Mouse (Mus musculus) heart, embryonic 11.5 days (tissue): ENCODE data around the gene Tmem229b. TPM values are rescaled to one million over a fixed set of nuclear protein-coding genes. Genes with fewer than 3 reads are reported as not detected.
"Not testable (repeated sequence)": the region's sequence is repeated elsewhere in the genome, so short reads cannot be mapped to it uniquely, and the experiment has no call there.

Source experiments
- ATAC-seq: fragments of 200-750 bp; cut with Nextera tagmentation; replicated peaks from 2 replicates; pipeline ENCODE4 v1.8.0; 2017; ENCODE audit warnings: moderate library complexity; ENCODE audit not compliant: insufficient number of reproducible peaks, low FRiP score, low TSS enrichment
- H3K27ac ChIP-seq: fragments of 300-500 bp; sonication (generic); 2 replicates; pipeline ENCODE4 v1.5.1; 2014; ENCODE audit warnings: mild to moderate bottlenecking, low read depth, low read length
- H3K27me3 ChIP-seq: fragments of 300-500 bp; sonication (generic); 2 replicates; pipeline ENCODE4 v1.6.1; 2014; ENCODE audit warnings: mild to moderate bottlenecking, low read length, mixed read lengths; ENCODE audit not compliant: control insufficient read depth, insufficient read depth
- H3K36me3 ChIP-seq: fragments of 300-500 bp; sonication (generic); 2 replicates; pipeline ENCODE4 v1.6.1; 2014; ENCODE audit warnings: mild to moderate bottlenecking, low read length, moderate library complexity, mixed read lengths; ENCODE audit not compliant: control insufficient read depth, insufficient read depth
- H3K4me1 ChIP-seq: fragments of 300-500 bp; sonication (generic); 2 replicates; pipeline ENCODE4 v1.6.1; 2014; ENCODE audit warnings: low read length; ENCODE audit not compliant: control insufficient read depth, insufficient read depth
- H3K4me2 ChIP-seq: fragments of 300-500 bp; sonication (generic); 2 replicates; pipeline ENCODE4 v1.6.1; 2014; ENCODE audit warnings: mild to moderate bottlenecking, moderate library complexity
- H3K4me3 ChIP-seq: fragments of 300-500 bp; sonication (generic); 2 replicates; pipeline ENCODE4 v1.5.1; 2014; ENCODE audit warnings: low read depth, low read length
- H3K9ac ChIP-seq: fragments of 300-500 bp; sonication (generic); 2 replicates; pipeline ENCODE4 v1.6.1; 2014; ENCODE audit warnings: mild to moderate bottlenecking, low read depth, low read length, moderate library complexity
- H3K9me3 ChIP-seq: fragments of 300-500 bp; sonication (generic); replicated peaks from 2 replicates; pipeline ENCODE4 v1.6.1; 2016; ENCODE audit warnings: low read length; ENCODE audit not compliant: control insufficient read depth
- WGBS: fragments of 180-500 bp; shearing (Covaris S2); extraction: QIAGEN DNeasy Blood & Tissue Kit; methylation state at CpG from one replicate; pipeline ENCODE4 v1.1.7; 2014; ENCODE audit not compliant: insufficient replicate concordance; 5-methylcytosine and 5-hydroxymethylcytosine counted together
- polyA plus RNA-seq: library from polyadenylated mRNA; unstranded; fragments of >200 nt; fragmentation: Nextera tagmentation; extraction: Ambion mirVana; gene quantifications from 2 replicates; pipeline ENCODE4 v1.2.1, GENCODE M21; 2014

Tmem229b gene
- polyA plus RNA-seq, 1 experiment from 2014 or later = 1.8 TPM

DNA sequence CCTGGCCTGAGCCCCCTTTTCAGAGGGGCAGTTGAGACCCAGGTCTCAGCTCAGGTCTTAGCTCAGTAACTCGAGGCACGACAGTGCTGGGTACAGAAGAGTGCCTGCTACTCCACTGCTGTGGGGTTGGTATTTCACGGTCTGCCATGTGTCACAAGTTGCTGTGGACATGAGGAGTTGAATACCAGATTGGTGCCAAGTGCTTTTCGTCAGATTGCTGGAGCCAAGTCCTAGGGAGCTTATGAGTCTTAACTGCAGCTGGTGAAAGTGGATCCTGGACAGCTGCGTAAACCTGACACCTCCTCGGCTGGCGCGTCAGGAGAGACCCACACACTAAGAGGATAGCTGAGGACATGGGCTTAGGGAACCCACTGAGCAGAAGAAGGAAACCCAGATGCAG lies 37.2 kb upstream of the Tmem229b start:
- Histone ChIP-seq H3K27me3 (no peaks in the 10 kb centered on the region), H3K27ac (no peak overlapping the region), H3K4me1 (no peaks in the 10 kb centered on the region), H3K9ac (no peak overlapping the region), H3K4me3 (no peak overlapping the region), H3K36me3 (no peaks in the 10 kb centered on the region), H3K9me3 (no peaks in the 10 kb centered on the region), H3K4me2 (no peak overlapping the region)
- 49% methylated on average over 8 of the region's 8 CpGs for WGBS
- ATAC-seq = no peak

GRCm38 (mm10) chr12:79041436-79041835 lies 34.0 kb upstream of the Tmem229b start:
- no peaks in the 10 kb centered on the region for H3K9me3 ChIP-seq
- no peaks in the 10 kb centered on the region for H3K36me3 ChIP-seq
- H3K4me2 ChIP-seq = no peak overlapping the region
- H3K9ac ChIP-seq = no peak overlapping the region
- no peak overlapping the region for H3K27ac ChIP-seq
- ATAC-seq = no peak
- H3K27me3 ChIP-seq = no peaks in the 10 kb centered on the region
- H3K4me1 ChIP-seq = no peaks in the 10 kb centered on the region
- no peak overlapping the region for H3K4me3 ChIP-seq

- Histone ChIP-seq H3K4me2 (no peak overlapping the region), H3K27me3 (no peaks in the 10 kb centered on the region), H3K9ac (no peak overlapping the region), H3K4me3 (no peak overlapping the region), H3K36me3 (no peaks in the 10 kb centered on the region), H3K9me3 (no peaks in the 10 kb centered on the region), H3K27ac (no peak overlapping the region), H3K4me1 (no peaks in the 10 kb centered on the region)
- no peak for ATAC-seq
- WGBS = 77% methylated on average over 11 of the region's 11 CpGs
Observed at GRCm38 (mm10) chr12:79040201-79040827, 32.9 kb upstream of the Tmem229b start.

GRCm38 (mm10) chr12:79039708-79040107 lies 32.3 kb upstream of the Tmem229b start:
- 64% methylated on average over 8 of the region's 8 CpGs for WGBS

DNA sequence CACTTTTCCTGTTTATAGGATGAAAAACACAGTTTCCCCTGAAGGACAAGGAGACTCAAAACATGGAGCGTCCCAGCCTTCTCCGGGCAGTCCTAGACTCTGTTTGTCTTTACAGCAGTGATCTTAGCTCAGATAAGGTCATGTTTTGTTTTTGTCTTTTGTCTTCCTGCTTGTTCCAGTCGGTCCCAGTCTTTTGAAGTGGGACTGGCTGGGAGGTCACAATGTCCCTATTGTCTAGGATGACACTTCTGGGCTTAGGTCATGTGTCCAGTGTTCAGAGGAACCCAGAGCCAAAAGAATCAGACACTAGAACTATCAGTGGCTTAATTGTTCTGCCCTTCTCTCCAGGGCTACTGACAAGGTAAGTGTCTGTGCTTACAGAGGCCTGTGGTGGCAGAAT lies 27.9 kb upstream of the Tmem229b start:
- no peak overlapping the region for H3K9ac ChIP-seq
- H3K27me3 ChIP-seq = no peaks in the 10 kb centered on the region; the same call in 1 of the 2 replicates
- ATAC-seq = no peak
- H3K4me3 ChIP-seq = no peak overlapping the region
- H3K4me2 ChIP-seq = no peak overlapping the region
- no peak overlapping the region for H3K27ac ChIP-seq
- H3K9me3 ChIP-seq = no peaks in the 10 kb centered on the region
- H3K36me3 ChIP-seq = no peaks in the 10 kb centered on the region
- no peaks in the 10 kb centered on the region for H3K4me1 ChIP-seq
- 46% methylated on average over 3 of the region's 3 CpGs for WGBS

More at GRCm38 (mm10) chr12:79039708-79040107, 32.3 kb upstream of the Tmem229b start:
- Histone ChIP-seq H3K4me3 (no peak overlapping the region), H3K27ac (no peak overlapping the region), H3K36me3 (no peaks in the 10 kb centered on the region), H3K4me1 (no peaks in the 10 kb centered on the region), H3K4me2 (no peak overlapping the region), H3K9me3 (no peaks in the 10 kb centered on the region), H3K27me3 (no peaks in the 10 kb centered on the region), H3K9ac (no peak overlapping the region)
- no peak for ATAC-seq

- Histone ChIP-seq H3K9me3 (no peaks in the 10 kb centered on the region), H3K4me3 (no peak overlapping the region), H3K4me2 (no peak overlapping the region), H3K27me3 (no peaks in the 10 kb centered on the region; the same call in 1 of the 2 replicates), H3K27ac (no peak overlapping the region), H3K9ac (no peak overlapping the region), H3K4me1 (no peaks in the 10 kb centered on the region), H3K36me3 (no peaks in the 10 kb centered on the region)
- no peak for ATAC-seq
- WGBS = 92% methylated on average over 2 of the region's 2 CpGs
Observed at GRCm38 (mm10) chr12:79034331-79034730, 26.9 kb upstream of the Tmem229b start.

DNA sequence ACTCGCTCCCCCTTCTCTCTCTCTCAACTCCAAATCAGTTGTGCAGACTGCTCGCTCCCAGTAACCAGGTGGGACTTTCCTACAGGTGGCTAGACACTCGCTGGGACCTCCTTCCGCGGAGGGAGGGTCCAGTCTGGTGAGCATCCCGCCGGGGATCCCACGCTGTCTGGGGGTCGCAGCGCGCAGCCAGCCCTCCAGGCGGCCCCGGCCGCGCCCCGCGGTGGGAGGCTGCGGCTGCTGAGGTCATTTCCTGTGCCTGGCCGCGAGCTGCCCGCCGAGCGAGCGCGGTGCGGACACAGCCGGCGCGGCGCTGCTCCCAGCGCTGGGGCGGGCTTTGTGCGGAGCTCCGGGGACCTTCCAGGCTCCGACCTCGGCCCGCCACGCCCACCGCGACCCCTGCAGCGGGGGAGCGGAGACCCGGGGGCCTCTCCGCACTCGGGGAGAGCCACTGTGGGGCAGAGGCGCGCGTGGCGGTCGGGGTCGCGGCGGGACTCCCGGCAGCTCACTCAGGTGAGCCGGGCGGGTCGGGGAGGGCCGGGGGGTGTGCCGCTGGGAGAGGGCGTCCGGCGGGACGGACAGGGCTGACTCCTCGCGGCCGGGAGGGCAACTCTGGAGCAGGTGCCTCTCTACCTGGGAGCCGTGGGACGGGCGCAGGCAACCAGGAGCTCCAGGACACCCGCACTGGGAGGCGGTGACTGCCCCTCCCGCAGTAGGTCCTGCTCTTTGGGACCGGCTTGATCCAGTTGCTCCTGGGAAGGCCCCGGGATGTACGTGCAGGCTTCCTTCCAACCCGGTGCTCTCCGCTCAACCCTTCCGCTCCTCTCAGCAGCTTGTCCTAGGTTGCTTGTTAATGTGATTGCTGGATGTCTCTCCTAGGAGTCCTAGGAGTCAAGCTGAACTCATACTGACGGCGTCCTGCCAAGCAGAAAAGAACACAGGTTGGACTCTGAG lies 21.8 kb upstream of the Tmem229b start, which contains the start of gene Plekhh1:
Gene Plekhh1, plus strand, starts transcription at position 253 of the 951 bp plus-strand sequence.
- Histone ChIP-seq H3K27me3 (no peaks in the 10 kb centered on the region; the same call in 1 of the 2 replicates), H3K36me3 (no peaks in the 10 kb centered on the region), H3K4me2 (peak within 1 kb of the TSS; percentile 96), H3K9me3 (no peaks in the 10 kb centered on the region), H3K27ac (peak within 1 kb of the TSS; percentile 54; the same call in 1 of the 2 replicates), H3K9ac (peak within 1 kb of the TSS; percentile 87), H3K4me3 (peak within 1 kb of the TSS; percentile 89), H3K4me1 (no peaks in the 10 kb centered on the region)
- peak; percentile 82 for ATAC-seq
- 1% methylated on average over 73 of the region's 80 CpGs for WGBS

DNA sequence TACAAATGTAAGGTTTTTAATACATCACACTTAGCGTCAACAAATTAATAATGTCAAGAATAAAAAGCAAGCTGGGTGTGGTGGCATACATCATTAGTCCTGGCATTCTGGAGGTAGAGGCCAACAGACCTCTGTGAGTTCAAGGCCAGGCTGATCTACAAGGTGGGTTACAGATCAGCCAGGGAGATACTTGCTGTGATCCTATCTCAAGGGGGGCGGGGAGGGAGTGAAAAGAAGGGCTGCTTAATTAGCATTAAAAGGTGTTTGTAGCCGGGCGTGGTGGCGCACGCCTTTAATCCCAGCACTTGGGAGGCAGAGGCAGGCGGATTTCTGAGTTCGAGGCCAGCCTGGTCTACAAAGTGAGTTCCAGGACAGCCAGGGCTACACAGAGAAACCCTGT lies 20.1 kb upstream of the Tmem229b start:
- H3K4me2 ChIP-seq, H3K9me3 ChIP-seq, H3K9ac ChIP-seq, H3K4me3 ChIP-seq, H3K4me1 ChIP-seq, ATAC-seq, H3K27me3 ChIP-seq, H3K27ac ChIP-seq, H3K36me3 ChIP-seq: not testable (repeated sequence)
- 94% methylated on average over 8 of the region's 8 CpGs for WGBS
